Mouse (Mus musculus) adrenal gland, adult 2 months (tissue): ENCODE results near the gene Slc27a1. TPM values are rescaled to one million over a fixed set of nuclear protein-coding genes. Genes with fewer than 3 reads are reported as not detected.

Experiments used
- DNase-seq: peaks from one replicate; pipeline ENCODE4 v3.0.0; 2021
- long read RNA-seq: library from polyadenylated mRNA; stranded (forward); transcript quantifications from one replicate; pipeline ENCODE4 v2.0.0, GENCODE M21; 2021
- polyA plus RNA-seq: library from polyadenylated mRNA; depleted of rRNA; stranded (reverse); fragments of >200 nt; gene quantifications from 2 replicates; pipeline ENCODE4 v1.2.3, GENCODE M21; 2012; rRNA removed
- total RNA-seq, 2 experiments: library from RNA; stranded (reverse); gene quantifications; 2 replicates each; pipeline ENCODE4 v1.2.3; 2021

Slc27a1 gene
- total RNA-seq, result 100 to 1,000 TPM; 195 to 212 TPM
- polyA plus RNA-seq, result 479 and 725 TPM in 2 replicates
- long read RNA-seq, transcript Slc27a1-207 (13 exons, 2,730 nt), result major isoform, 43 of 379 reads
- long read RNA-seq, transcript Slc27a1-201 (14 exons, 2,795 nt), result minor isoform, 12 of 379 reads
- long read RNA-seq, transcript Slc27a1-205 (11 exons, 3,207 nt), result minor isoform, 12 of 379 reads
- long read RNA-seq, partial matches to known transcripts, result 114 of 379 reads
- long read RNA-seq, other reads (novel, unspliced or antisense), result 198 of 379 reads

DNA sequence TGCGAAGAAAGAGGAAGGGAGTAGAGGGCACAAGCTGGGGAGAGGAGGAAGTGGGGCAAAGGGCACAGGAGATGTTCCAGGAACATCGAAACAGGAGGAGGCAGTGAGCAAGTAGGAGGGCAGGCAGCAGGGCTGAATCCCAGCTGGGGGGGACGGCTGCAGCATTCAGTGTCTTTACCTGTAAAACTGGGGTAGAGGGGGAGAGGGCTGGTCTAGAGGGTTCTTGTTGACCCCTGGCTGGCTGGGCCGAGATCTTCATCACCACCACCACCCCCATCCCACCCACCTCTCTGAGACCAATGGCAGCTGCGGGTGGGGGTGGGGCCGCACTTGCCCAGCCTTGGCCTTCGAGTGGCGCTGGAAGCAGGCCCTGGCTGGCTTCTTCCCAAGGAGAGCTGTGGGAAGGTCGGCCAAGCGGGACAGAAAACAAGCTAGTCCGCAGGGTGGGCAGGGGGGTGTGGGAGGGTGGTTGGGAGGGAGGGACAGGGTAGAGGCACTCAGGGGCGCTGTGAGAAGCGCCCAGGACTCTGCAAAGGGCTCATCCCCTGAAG lies at the start of gene Slc27a1:
TSS of gene Slc27a1 (plus strand) at position 496 of the 551 bp plus-strand sequence.
- DNase-seq, result peak; percentile 93

- DNase-seq, result peak; percentile 72
Observed at GRCm38 (mm10) chr8:71519037-71519825, 49.5 kb upstream of the Slc27a1 start.

- peak; percentile 95 for DNase-seq
Observed at GRCm38 (mm10) chr8:71521634-71522033, 47.0 kb upstream of the Slc27a1 start.

GRCm38 (mm10) chr8:71525226-71526050 lies 43.2 kb upstream of the Slc27a1 start, which contains the start of gene Ccdc194:
TSS of gene Ccdc194 (minus strand) at chr8:71525711.
- DNase-seq, result no peak

DNA sequence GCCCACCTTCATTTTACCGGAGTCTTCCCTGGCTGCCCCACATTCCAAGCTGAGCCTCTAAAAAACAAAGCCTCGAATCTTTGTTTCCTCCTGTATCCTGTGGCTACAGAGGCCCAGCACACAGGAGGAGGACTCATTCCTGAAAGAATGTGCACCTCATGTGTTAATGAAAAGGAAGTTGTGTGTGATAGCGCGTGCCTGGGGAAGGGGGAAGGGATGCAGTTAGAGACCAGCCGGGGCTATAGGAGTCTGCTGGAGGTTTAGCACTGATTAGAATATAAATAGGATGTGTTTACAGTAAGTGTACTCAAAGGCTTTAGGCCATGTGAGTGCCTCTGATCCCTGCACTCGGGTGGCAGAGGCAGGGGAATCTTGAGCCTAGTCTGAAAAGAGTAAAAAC lies 42.4 kb upstream of the Slc27a1 start:
- no peak for DNase-seq

DNA sequence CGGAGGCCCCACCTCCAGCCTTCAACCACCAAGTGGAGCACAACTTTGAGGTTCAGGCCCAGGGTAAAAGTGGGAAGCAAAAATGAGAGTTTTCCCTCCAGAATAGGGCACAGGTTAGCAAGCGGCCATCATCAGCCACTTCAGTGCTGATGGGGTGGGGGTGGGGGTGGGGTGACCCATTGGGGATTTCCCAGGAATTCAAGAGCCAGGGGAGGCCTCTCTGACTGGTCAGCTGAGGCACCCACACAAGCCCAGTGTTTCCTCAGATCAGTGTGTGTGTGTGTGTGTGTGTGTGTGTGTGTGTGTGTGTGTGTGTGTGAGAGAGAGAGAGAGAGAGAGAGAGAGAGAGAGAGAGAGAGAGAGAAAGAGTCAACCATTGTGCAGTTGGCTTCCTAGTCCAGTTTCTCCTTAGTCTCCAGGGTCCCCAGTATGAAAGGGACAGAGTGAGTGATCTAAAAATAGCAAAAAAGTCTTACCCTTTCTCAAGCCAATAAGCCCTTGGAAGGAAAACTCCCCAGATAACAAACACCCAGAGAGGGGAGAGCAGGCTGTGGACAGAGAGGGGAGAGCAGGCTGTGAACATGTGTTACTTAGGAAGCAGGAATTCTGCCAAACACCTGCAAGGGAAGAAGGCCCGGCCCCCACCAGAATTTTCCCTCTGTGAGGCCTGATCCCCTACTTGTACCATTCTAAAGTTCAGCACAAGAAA lies 41.4 kb upstream of the Slc27a1 start:
- no peak for DNase-seq

DNA sequence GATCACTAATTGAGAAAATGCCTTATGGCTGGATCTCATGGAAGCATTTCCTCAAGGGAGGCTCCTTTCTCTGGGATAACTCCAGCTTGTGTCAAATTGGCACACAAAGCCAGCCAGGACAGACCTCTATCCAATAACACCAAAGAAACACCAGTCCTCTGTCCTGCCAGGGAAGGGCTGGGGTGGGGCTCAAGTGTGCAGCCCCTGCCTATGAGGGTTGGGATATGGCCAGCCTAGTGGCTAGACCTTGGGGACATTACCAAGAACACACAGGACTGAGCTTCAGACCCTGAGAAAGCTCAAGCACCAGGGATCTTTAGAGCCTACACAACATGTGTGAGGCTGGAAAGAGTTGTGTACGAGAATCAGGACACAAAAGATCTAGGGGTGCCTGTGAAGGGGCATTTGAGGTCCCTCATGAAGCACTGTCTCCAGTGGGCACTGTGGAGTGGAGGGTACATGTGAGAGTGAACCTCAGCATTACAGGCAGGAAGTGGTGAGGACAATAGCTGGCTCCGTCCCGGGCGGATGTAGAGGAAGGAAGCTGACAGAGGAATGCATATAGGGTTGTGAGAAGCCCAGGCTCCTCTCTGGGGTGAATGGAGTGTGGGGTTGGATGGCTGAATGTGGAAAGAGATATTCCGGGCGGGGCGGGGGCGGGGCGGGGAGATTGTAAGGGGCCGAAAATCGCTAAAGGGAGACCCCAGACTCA lies 40.2 kb upstream of the Slc27a1 start:
- DNase-seq, result no peak

DNA sequence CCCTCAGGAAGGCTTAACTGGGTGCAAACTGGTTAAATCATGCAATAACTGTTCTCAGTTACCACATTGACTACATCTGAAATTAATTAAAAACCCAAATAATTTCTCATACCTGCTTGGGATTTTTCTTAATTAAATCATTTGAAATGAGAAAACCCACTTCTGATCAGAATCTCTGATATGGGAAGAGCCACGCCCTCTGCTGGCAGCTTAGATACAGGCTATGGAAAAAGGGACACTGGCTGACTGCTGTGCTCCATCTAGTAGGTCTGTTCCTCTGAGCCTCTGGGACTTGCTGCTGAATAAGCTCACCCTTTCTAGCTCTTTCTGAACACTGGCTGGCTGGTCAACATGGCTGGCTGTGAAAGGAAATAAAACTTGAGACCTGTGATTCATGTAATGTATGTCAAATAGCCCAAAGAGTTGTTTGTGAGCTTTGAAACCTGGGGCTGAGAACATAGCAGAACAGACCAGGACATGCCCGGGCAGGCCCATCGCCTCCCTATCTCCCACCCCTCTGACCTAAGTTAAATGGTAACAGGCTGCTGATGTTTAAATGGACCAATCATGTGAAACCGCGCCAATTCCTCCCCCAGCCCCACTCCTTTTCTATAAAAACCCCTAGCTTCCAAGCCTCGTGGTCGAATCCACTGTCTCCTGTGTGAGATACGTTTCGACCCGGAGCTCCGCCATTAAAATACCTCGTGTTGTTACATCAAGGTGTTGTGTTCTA lies 37.8 kb upstream of the Slc27a1 start:
- DNase-seq, result peak; percentile 38

DNA sequence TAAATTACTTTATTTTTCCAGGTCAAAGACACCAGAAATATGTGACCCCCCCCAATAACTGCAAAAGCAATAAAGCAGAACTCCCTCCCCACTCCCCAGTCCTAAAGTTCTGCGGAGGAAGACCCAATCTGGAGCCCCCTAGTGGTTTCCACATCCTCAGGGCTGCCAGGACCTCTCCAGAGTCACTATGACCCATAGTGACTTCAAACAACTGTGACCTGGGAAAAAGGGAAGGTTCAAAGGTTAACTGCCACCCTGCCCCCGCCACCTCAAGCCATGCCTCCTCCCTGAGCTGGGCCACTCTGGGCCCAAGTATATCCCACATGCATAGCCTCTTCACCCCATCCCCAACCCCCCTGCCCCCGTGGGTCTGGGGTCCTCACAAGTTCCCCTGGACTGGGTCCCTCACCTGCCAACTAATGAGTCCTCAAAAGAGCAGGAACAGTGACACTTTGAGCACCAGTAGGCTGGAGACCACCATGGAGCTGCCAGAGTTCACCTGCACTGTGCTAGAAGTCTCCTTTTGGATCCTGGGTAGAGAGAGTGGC lies 34.3 kb upstream of the Slc27a1 start:
- DNase-seq, result no peak

GRCm38 (mm10) chr8:71535663-71536062 lies 33.0 kb upstream of the Slc27a1 start:
- DNase-seq, result no peak

DNA sequence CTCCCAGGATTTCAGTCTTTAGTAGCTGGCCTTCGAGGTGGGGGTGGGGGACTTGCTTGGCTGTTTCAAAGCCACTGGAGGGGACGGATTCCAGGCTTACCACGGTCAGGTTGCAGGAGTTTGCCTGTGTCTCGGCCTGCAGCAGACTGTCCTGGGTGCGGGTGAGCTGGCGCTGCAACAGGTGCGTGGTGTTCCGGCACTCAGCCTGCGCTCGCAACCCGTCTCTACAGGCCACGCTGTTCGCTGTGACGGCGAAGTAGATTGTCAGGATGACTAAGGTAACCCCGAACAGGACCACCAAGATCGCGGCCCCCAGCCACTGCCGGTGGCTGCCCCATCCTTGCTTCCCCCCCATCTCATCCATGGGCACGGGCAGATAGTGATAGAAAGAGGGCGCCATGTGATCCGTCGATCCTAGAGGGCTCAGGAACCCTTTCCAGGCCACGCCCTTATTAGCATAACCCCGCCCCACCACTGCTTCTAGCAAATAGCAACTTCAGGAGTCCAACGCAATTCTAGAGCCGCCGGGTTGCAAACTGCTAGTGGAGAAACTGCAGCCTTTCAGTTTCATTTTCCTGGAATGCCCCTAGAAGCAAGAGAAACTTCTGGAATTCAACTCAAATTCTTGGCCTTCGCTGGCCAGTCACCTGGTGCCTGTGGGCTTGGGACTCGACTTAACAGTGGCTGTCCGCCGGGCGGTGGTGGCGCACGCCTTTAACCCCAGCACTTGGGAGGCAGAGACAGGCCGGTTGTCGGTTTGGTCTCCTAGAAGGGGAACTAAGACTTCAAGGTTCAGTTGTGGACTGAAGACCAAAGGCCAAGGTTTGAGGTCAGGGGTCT lies 31.4 kb upstream of the Slc27a1 start, which contains the start of gene Bst2:
TSS of gene Bst2 (minus strand) at position 429 of the 840 bp plus-strand sequence.
- peak; percentile 95 for DNase-seq

- peak; percentile 98 for DNase-seq
Observed at GRCm38 (mm10) chr8:71542632-71543343, 25.9 kb upstream of the Slc27a1 start, which contains the start of gene Mvb12a. TSS of gene Mvb12a (plus strand) at chr8:71542922.

DNA sequence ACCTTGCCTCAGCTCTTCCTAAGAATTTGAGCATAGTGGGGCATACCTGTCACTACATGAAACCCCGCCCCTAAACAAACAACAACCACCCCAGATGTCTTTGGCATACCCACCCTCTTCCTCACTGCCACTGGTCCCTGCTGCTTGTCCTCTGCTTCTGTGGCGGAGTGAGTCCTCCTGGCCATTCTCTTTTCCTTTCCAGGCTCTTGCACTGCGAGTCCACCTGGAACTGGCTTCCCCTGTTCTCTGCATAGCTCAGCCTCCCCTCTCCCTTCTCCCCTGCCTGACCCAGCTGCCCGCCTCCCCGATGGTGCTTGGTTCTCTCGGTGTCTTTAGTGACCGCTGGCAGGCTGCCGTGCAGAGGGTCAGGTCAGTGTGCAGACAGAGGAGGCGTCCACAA lies 24.9 kb upstream of the Slc27a1 start:
- no peak for DNase-seq

- no peak for DNase-seq
Observed at GRCm38 (mm10) chr8:71545053-71545452, 23.6 kb upstream of the Slc27a1 start.

- DNase-seq, result no peak
Observed at GRCm38 (mm10) chr8:71547590-71547989, 21.1 kb upstream of the Slc27a1 start.

GRCm38 (mm10) chr8:71550754-71551153 lies 17.9 kb upstream of the Slc27a1 start:
- DNase-seq, result no peak

DNA sequence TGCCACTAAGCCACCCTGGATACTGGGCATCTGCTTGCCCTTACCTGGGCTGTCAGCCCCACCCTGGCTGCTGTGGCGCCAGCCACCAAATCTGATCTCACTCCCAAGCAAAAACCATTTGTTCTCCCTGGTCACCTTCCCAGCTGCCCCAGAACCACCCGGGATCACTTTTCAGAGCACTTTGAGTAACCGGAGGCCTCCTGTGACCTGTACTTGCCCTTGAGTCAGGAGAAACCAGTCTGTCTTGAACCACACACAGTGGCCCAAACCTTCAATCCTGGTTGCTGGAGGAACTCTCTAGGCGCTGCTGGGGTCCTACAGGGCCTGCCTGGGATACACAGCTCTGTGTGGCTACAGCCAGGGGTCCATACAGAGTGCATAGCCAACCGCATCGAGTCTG lies 15.9 kb upstream of the Slc27a1 start:
- DNase-seq, result no peak

- no peak for DNase-seq
Observed at GRCm38 (mm10) chr8:71554001-71554400, 14.7 kb upstream of the Slc27a1 start.
